ENCODE assay signal across 14 mouse cellular contexts in genomic region chr1:184807627-184808417, GRCm38 (mm10). TPM values are rescaled to one million over a fixed set of nuclear protein-coding genes. Genes with fewer than 3 reads are reported as not detected.
DNase-seq lines count a peak whose midpoint lies in the region; ATAC-seq and TF ChIP-seq lines count a peak whose summit lies in the region.
"Had no signal": no experiment of that assay in that cellular context is flagged by ENCODE, and none has a peak within 500 bp of the region (broad histone marks: within the 10 kb centered on the region; RNA-seq: fewer than 3 reads in every experiment).

No protein-coding gene starts in this region.

- TF ChIP-seq RAD21 in MEL (IDR thresholded peaks at IDR 0.05; ENCODE audit: low read depth, low read length): no peak; the same call in 1 of the 2 replicates

- TF ChIP-seq EP300 in MEL (IDR thresholded peaks at IDR 0.05; ENCODE audit: low read depth in 1 of 2, low read length in 2 of 2): no peak

- H3K27me3 ChIP-seq in MEL (ENCODE audit: control insufficient read depth in 1 of 2, insufficient read depth in 2 of 2, low read length in 2 of 2): no peaks in the 10 kb centered on the region
- 0 out of 2 replicates have a peak, but pooled peaks cover 3% of the 10 kb centered on the region for H3K27me3 ChIP-seq in intestine, postnatal 0 days (replicated peaks; ENCODE audit: control insufficient read depth, insufficient read depth, low read length)
- no peaks in the 10 kb centered on the region; the same call in 1 of the 2 replicates for H3K27me3 ChIP-seq in forebrain, embryonic 14.5 days (replicated peaks; ENCODE audit: control insufficient read depth, insufficient read depth, low read length)
- H3K27me3 ChIP-seq in neural tube, embryonic 15.5 days (replicated peaks): peaks cover 27% of the 10 kb centered on the region

- intact Hi-C loops in gastrocnemius, postnatal 14 days (cut with DNase I; ENCODE audit: low total_unique reads): no loop called here

- peak; percentile 9 to 28 (median 14); a peak in 3 of 6 replicates for TF ChIP-seq CTCF in MEL (IDR thresholded peaks at IDR 0.05 in 2 of 3, conservative IDR thresholded peaks at IDR 0.05 in 1 of 3; ENCODE audit: control insufficient read depth in 1 of 3, insufficient read depth in 1 of 3, low read depth in 2 of 3, low read length in 3 of 3, poor library complexity in 1 of 3, severe bottlenecking in 1 of 3)
- TF ChIP-seq CTCF in intestine, postnatal 0 days (IDR thresholded peaks at IDR 0.05; ENCODE audit: low read depth): peak; percentile 53

- H3K4me3 ChIP-seq in MEL (ENCODE audit: control insufficient read depth in 1 of 2, insufficient read depth in 1 of 2, low read depth in 2 of 2, low read length in 2 of 2): peak overlapping the region; percentile 46 to 65
- no peak overlapping the region for H3K4me3 ChIP-seq in intestine, postnatal 0 days (ENCODE audit: low read depth, low read length)
- no peak overlapping the region for H3K4me3 ChIP-seq in forebrain, embryonic 14.5 days (ENCODE audit: low read depth, low read length)
- H3K4me3 ChIP-seq in neural tube, embryonic 15.5 days (replicated peaks): no peak overlapping the region

- H3K4me1 ChIP-seq in MEL (ENCODE audit: control insufficient read depth in 1 of 2, insufficient read depth in 2 of 2, low read length in 2 of 2): peaks cover 0 to 8% of the 10 kb centered on the region in 2 experiments; a peak in 1 of 4 replicates
- peaks cover 11% of the 10 kb centered on the region for H3K4me1 ChIP-seq in intestine, postnatal 0 days (replicated peaks; ENCODE audit: control insufficient read depth, insufficient read depth, low read length)
- H3K4me1 ChIP-seq in forebrain, embryonic 14.5 days (ENCODE audit: control insufficient read depth, insufficient read depth, low read length): peaks cover 6% of the 10 kb centered on the region
- H3K4me1 ChIP-seq in neural tube, embryonic 15.5 days: peaks cover 11% of the 10 kb centered on the region

- WGBS in intestine, postnatal 0 days: 36% methylated on average over 15 of the region's 15 CpGs
- 70% methylated on average over 15 of the region's 15 CpGs for WGBS in forebrain, embryonic 14.5 days
- WGBS in neural tube, embryonic 15.5 days: 73% methylated on average over 15 of the region's 15 CpGs

- H3K27ac ChIP-seq in MEL (ENCODE audit: control insufficient read depth, low read depth, low read length): peak overlapping the region; percentile 54
- H3K27ac ChIP-seq in intestine, postnatal 0 days (ENCODE audit: low read depth, low read length): 0 out of 2 replicates have a peak overlapping the region, but pooled peaks have one; percentile 21
- no peak overlapping the region for H3K27ac ChIP-seq in forebrain, embryonic 14.5 days (ENCODE audit: low read depth, low read length)
- no peak overlapping the region for H3K27ac ChIP-seq in neural tube, embryonic 15.5 days (replicated peaks)

- H3K9me3 ChIP-seq in MEL (replicated peaks; ENCODE audit: insufficient read depth, low read length): no peaks in the 10 kb centered on the region
- H3K9me3 ChIP-seq in intestine, postnatal 0 days (ENCODE audit: control insufficient read depth): no peaks in the 10 kb centered on the region
- H3K9me3 ChIP-seq in forebrain, embryonic 14.5 days (replicated peaks; ENCODE audit: control insufficient read depth, low read length): no peaks in the 10 kb centered on the region
- H3K9me3 ChIP-seq in neural tube, embryonic 15.5 days (replicated peaks): no peaks in the 10 kb centered on the region

- DNase-seq in gastrocnemius, adult 18-20 months (ENCODE audit: low spot score): peak; percentile 33
- DNase-seq in gastrocnemius, postnatal 14 days: no peak
- DNase-seq in MEL (ENCODE audit: low read depth, low spot score): peak; percentile 91
- no peak for DNase-seq in forebrain, embryonic 14.5 days (ENCODE audit: low spot score)
- DNase-seq in yolk sac, embryonic 10.5 days (ENCODE audit: low spot score): no peak
- DNase-seq: adrenal gland, adult 8-10 months; cerebellum, postnatal 36 days; kidney, adult 2 months; right cerebral cortex, adult 18-20 months had no signal

- H3K9ac ChIP-seq in MEL (ENCODE audit: control insufficient read depth, low read depth, low read length, poor library complexity, severe bottlenecking): peak overlapping the region; percentile 66
- H3K9ac ChIP-seq in intestine, postnatal 0 days (ENCODE audit: low read depth, low read length): no peak overlapping the region
- H3K9ac ChIP-seq in forebrain, embryonic 14.5 days (ENCODE audit: low read length): no peak overlapping the region
- H3K9ac ChIP-seq in neural tube, embryonic 15.5 days (replicated peaks): no peak overlapping the region

- no peaks in the 10 kb centered on the region for H3K79me2 ChIP-seq in MEL (ENCODE audit: control insufficient read depth, insufficient read depth, low read length, poor library complexity)

- peak overlapping the region; percentile 14 for H3K4me2 ChIP-seq in intestine, postnatal 0 days (replicated peaks; ENCODE audit: low read depth)
- no peak overlapping the region for H3K4me2 ChIP-seq in forebrain, embryonic 14.5 days (ENCODE audit: low read length)
- H3K4me2 ChIP-seq in neural tube, embryonic 15.5 days: no peak overlapping the region

- peak in 1 of 2 experiments; percentile 51; a peak in 2 of 4 replicates for TF ChIP-seq POLR2A in MEL (IDR thresholded peaks at IDR 0.05; ENCODE audit: control insufficient read depth in 1 of 2, insufficient read depth in 1 of 2, low read depth in 1 of 2, low read length in 2 of 2, poor library complexity in 1 of 2)

- ATAC-seq in intestine, postnatal 0 days: peak; percentile 45
- ATAC-seq in monocyte, adult 5-6 weeks (replicated peaks; ENCODE audit: insufficient number of reproducible peaks, low FRiP score, low TSS enrichment, poor library complexity, severe bottlenecking): 0 out of 2 replicates have a peak, but pooled peaks have one; percentile 55
- no peak for ATAC-seq in forebrain, embryonic 14.5 days
- ATAC-seq in neural tube, embryonic 15.5 days (ENCODE audit: low FRiP score): no peak

- H3K36me3 ChIP-seq in MEL (ENCODE audit: control insufficient read depth in 1 of 2, insufficient read depth in 2 of 2, low read length in 2 of 2): peaks cover 0 to 4% of the 10 kb centered on the region in 2 experiments; a peak in 1 of 4 replicates
- peaks cover 3% of the 10 kb centered on the region; the same call in 1 of the 2 replicates for H3K36me3 ChIP-seq in intestine, postnatal 0 days (ENCODE audit: control insufficient read depth, insufficient read depth)
- H3K36me3 ChIP-seq in forebrain, embryonic 14.5 days (ENCODE audit: control insufficient read depth, insufficient read depth, low read length): no peaks in the 10 kb centered on the region
- no peaks in the 10 kb centered on the region for H3K36me3 ChIP-seq in neural tube, embryonic 15.5 days

TF ChIP-seq in MEL, 35 proteins besides CTCF, POLR2A, EP300 and RAD21 (continues in another document):
- no peak; the same call in 1 of the 2 replicates for TF ChIP-seq BHLHE40 (IDR thresholded peaks at IDR 0.05; ENCODE audit: borderline replicate concordance, low read depth, low read length)
- no peak for TF ChIP-seq KAT2A (conservative IDR thresholded peaks at IDR 0.05; ENCODE audit: low read depth, low read length)
- no peak for TF ChIP-seq ZMIZ1 (IDR thresholded peaks at IDR 0.05; ENCODE audit: low read depth, low read length)
- TF ChIP-seq ZNF384 (IDR thresholded peaks at IDR 0.05; ENCODE audit: low read depth, low read length): peak; percentile 76
- TF ChIP-seq POLR2AphosphoS5 (IDR thresholded peaks at IDR 0.05; ENCODE audit: borderline replicate concordance, low read depth, low read length): no peak
- peak; percentile 71 for TF ChIP-seq TBP (IDR thresholded peaks at IDR 0.05; ENCODE audit: low read depth, low read length)
- TF ChIP-seq TCF12 (IDR thresholded peaks at IDR 0.05; ENCODE audit: low read depth, low read length): no peak
- peak; percentile 88 for TF ChIP-seq MXI1 (IDR thresholded peaks at IDR 0.05; ENCODE audit: low read depth, low read length)
- no peak for TF ChIP-seq JUND (IDR thresholded peaks at IDR 0.05; ENCODE audit: low read depth, low read length)
- TF ChIP-seq MYC (IDR thresholded peaks at IDR 0.05; ENCODE audit: low read depth, low read length): peak; percentile 93
- TF ChIP-seq POLR2AphosphoS2 (IDR thresholded peaks at IDR 0.05; ENCODE audit: low read length): no peak
- TF ChIP-seq MEF2A (IDR thresholded peaks at IDR 0.05; ENCODE audit: extremely low read depth, insufficient replicate concordance, low read depth, low read length, poor library complexity, severe bottlenecking): no peak
- TF ChIP-seq NELFE (IDR thresholded peaks at IDR 0.05; ENCODE audit: low read depth, low read length): no peak
- 0 out of 2 replicates have a peak, but pooled peaks have one; percentile 3 for TF ChIP-seq RCOR1 (IDR thresholded peaks at IDR 0.05; ENCODE audit: low read depth, low read length)
- TF ChIP-seq ZC3H11A (IDR thresholded peaks at IDR 0.05; ENCODE audit: low read depth, low read length): no peak
- TF ChIP-seq ZKSCAN1 (IDR thresholded peaks at IDR 0.05; ENCODE audit: low read depth, low read length): no peak

RNA-seq across cellular contexts. Expression of gene Marc1, which starts 3.3 kb away (rescaled TPM):
- total RNA-seq in gastrocnemius, adult 18-20 months (2021): under 1 TPM; 0.18 to 0.24 TPM
- total RNA-seq in gastrocnemius, postnatal 14 days (2021): under 1 TPM in 1 of 2 experiments, not detected in 1; 0.13 TPM
- 0.08 TPM in 1 of 2 replicates, not detected in the other for total RNA-seq in MEL (2012; rRNA removed)
- under 1 TPM in 1 of 2 experiments, not detected in 1; 0.10 TPM for polyA plus RNA-seq in MEL (2012; ENCODE audit: insufficient read depth in 1 of 2, insufficient read length in 2 of 2, low read depth in 1 of 2, low replicate concordance in 2 of 2, missing spikeins in 1 of 2)
- polyA plus RNA-seq in intestine, postnatal 0 days (2015; fragmentation: Nextera tagmentation; extraction: Ambion mirVana): 1.5 and 1.6 TPM in 2 replicates
- total RNA-seq in monocyte, adult 5-6 weeks (2017): not detected in 3 replicates
- polyA plus RNA-seq in forebrain, embryonic 14.5 days (2014; fragmentation: Nextera tagmentation; extraction: Ambion mirVana): not detected in 2 replicates
- polyA plus RNA-seq in neural tube, embryonic 15.5 days (2015; fragmentation: Nextera tagmentation; extraction: Ambion mirVana): 0.36 TPM in 1 of 2 replicates, not detected in the other
- total RNA-seq: left cerebral cortex, postnatal 25 days had no signal
- polyA plus RNA-seq: heart, embryonic 14.5 days had no signal

RNA-seq across cellular contexts. Expression of gene Marc2, which starts 38.4 kb away (rescaled TPM):
- total RNA-seq in gastrocnemius, adult 18-20 months (2021): 100 to 1,000 TPM; 116 to 125 TPM
- total RNA-seq in gastrocnemius, postnatal 14 days (2021): 100 to 1,000 TPM; 136 to 145 TPM
- 97.6 and 99.4 TPM in 2 replicates for total RNA-seq in MEL (2012; rRNA removed)
- polyA plus RNA-seq in MEL (2012; ENCODE audit: insufficient read depth in 1 of 2, insufficient read length in 2 of 2, low read depth in 1 of 2, low replicate concordance in 2 of 2, missing spikeins in 1 of 2): 100 to 1,000 TPM in 1 of 2 experiments, not detected in 1; 281 TPM
- 555 and 620 TPM in 2 replicates for polyA plus RNA-seq in intestine, postnatal 0 days (2015; fragmentation: Nextera tagmentation; extraction: Ambion mirVana)
- total RNA-seq in monocyte, adult 5-6 weeks (2017): 44.9 to 78.1 TPM (median 60.4 TPM) in 3 replicates
- polyA plus RNA-seq in forebrain, embryonic 14.5 days (2014; fragmentation: Nextera tagmentation; extraction: Ambion mirVana): 120 and 132 TPM in 2 replicates
- 113 and 133 TPM in 2 replicates for polyA plus RNA-seq in neural tube, embryonic 15.5 days (2015; fragmentation: Nextera tagmentation; extraction: Ambion mirVana)

Comparison
In these comparisons a context has a peak if more than half of its experiments do, and no peak if none do; other contexts are left out.
1. DNase-seq: peak in gastrocnemius, adult 18-20 months (single experiment) and MEL (single experiment); none in gastrocnemius, postnatal 14 days (single experiment), forebrain, embryonic 14.5 days (single experiment) and yolk sac, embryonic 10.5 days (single experiment).
2. H3K27ac ChIP-seq: peak in MEL (single experiment) and intestine, postnatal 0 days (single experiment); none in forebrain, embryonic 14.5 days (single experiment) and neural tube, embryonic 15.5 days (single experiment).
3. H3K4me3 ChIP-seq: peak in MEL (2 of 2); none in intestine, postnatal 0 days (single experiment), forebrain, embryonic 14.5 days (single experiment) and neural tube, embryonic 15.5 days (single experiment).
4. ATAC-seq: peak in intestine, postnatal 0 days (single experiment) and monocyte, adult 5-6 weeks (single experiment); none in forebrain, embryonic 14.5 days (single experiment) and neural tube, embryonic 15.5 days (single experiment).